Mouse (Mus musculus) large intestine, adult 2 months (tissue): ENCODE data around the gene Cox7a2l. TPM values are rescaled to one million over a fixed set of nuclear protein-coding genes. Genes with fewer than 3 reads are reported as not detected.

Experiments
- DNase-seq: peaks from one replicate; pipeline ENCODE4 v3.0.0-alpha.2; 2012; ENCODE audit warnings: low read depth, low spot score
- WGBS: fragments of 180-500 bp; shearing (Covaris S2); methylation state at CpG from one replicate; pipeline ENCODE4 v1.1.7; 2018; 5-methylcytosine and 5-hydroxymethylcytosine counted together
- polyA plus RNA-seq: library from polyadenylated mRNA; depleted of rRNA; stranded (reverse); fragments of >200 nt; gene quantifications from 2 replicates; pipeline ENCODE4 v1.2.3, GENCODE M21; 2012; rRNA removed

Gene Cox7a2l
- polyA plus RNA-seq, 1 experiment = 142 TPM

DNA sequence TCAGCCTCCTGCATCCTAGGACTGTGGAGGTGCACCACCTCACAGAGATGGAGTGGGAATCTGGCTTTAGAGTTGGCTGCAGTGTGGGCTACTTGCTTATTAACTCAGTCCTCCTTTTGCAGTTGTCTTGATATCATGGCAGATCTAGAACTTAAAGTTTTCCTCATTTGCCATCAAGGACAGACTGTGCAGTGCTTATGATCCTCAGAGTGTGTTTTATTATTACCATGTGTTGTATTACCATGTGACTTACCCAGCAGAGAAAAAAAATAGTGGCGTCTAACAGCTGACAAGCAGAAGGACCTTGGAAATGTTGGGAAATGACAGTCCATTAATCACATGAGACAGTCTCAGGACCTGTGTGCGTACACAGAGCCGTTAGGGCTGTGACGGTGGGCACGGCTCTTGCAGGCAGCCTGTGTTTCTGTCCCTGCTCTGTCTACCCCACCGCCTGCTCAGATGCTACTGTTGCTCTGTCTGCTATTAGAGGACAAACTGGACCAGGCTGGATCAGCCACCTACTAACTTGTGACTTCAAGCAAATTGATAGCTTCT lies 50.4 kb downstream of the Cox7a2l start:
- WGBS = 79% methylated on average over 6 of the region's 6 CpGs
- no peak for DNase-seq

GRCm38 (mm10) chr17:83465969-83466368 lies 51.2 kb downstream of the Cox7a2l start:
- WGBS = 87% methylated on average over 5 of the region's 5 CpGs
- DNase-seq = no peak

- DNase-seq = no peak
- WGBS = 92% methylated on average over 1 of the region's 1 CpGs
Measured at GRCm38 (mm10) chr17:83457271-83457670, 59.9 kb downstream of the Cox7a2l start.

- 85% methylated on average over 5 of the region's 5 CpGs for WGBS
- no peak for DNase-seq
Measured at GRCm38 (mm10) chr17:83453587-83453986, 63.5 kb downstream of the Cox7a2l start.

- 89% methylated on average over 8 of the region's 8 CpGs for WGBS
- no peak for DNase-seq
Measured at GRCm38 (mm10) chr17:83452451-83452850, 64.7 kb downstream of the Cox7a2l start.

Other genes with a start within 250 kb of the Cox7a2l start
- gene Eml4, start 166.4 kb downstream of the Cox7a2l start, polyA plus RNA-seq = 16.8 and 20.6 TPM in 2 replicates
- gene Kcng3, start 114.6 kb upstream of the Cox7a2l start, polyA plus RNA-seq = 0.15 and 0.26 TPM in 2 replicates
- 34.2 and 49.8 TPM in 2 replicates for gene Mta3, start 188.8 kb upstream of the Cox7a2l start, polyA plus RNA-seq